Mouse (Mus musculus): ENCODE data around the gene Sox12. TPM values are rescaled to one million over a fixed set of nuclear protein-coding genes. Genes with fewer than 3 reads are reported as not detected.
"Not testable (repeated sequence)": the region's sequence is repeated elsewhere in the genome, so short reads cannot be mapped to it uniquely, and the experiment has no call there.

The Sox12 gene
- polyA plus RNA-seq, 1 experiment from 2014 or later, result 20.7 TPM

GRCm38 (mm10) chr2:152436405-152436901 is 38.6 kb upstream of the Sox12 start:
- Histone ChIP-seq H3K9me3 (ENCODE audit: control insufficient read depth, low read length) (no peaks in the 10 kb centered on the region), H3K4me3 (ENCODE audit: low read depth, low read length) (no peak overlapping the region), H3K4me1 (replicated peaks; ENCODE audit: control insufficient read depth, insufficient read depth, low read length) (no peaks in the 10 kb centered on the region), H3K36me3 (ENCODE audit: control insufficient read depth, insufficient read depth, low read length) (no peaks in the 10 kb centered on the region), H3K27me3 (ENCODE audit: control insufficient read depth, insufficient read depth, low read length) (no peaks in the 10 kb centered on the region), H3K27ac (ENCODE audit: low read depth, low read length) (no peak overlapping the region), H3K9ac (ENCODE audit: low read depth, low read length) (no peak overlapping the region), H3K4me2 (replicated peaks; ENCODE audit: low read depth, low read length) (no peak overlapping the region)
- no peak for DNase-seq (ENCODE audit: low spot score)
- no peak for ATAC-seq (ENCODE audit: low FRiP score)
- WGBS, result 81% methylated on average over 7 of the region's 7 CpGs

- H3K4me3 ChIP-seq (ENCODE audit: low read depth, low read length); H3K9me3 ChIP-seq (ENCODE audit: control insufficient read depth, low read length); ATAC-seq (ENCODE audit: low FRiP score); H3K4me2 ChIP-seq (replicated peaks; ENCODE audit: low read depth, low read length); DNase-seq (ENCODE audit: low spot score); H3K36me3 ChIP-seq (ENCODE audit: control insufficient read depth, insufficient read depth, low read length); H3K4me1 ChIP-seq (replicated peaks; ENCODE audit: control insufficient read depth, insufficient read depth, low read length); H3K27ac ChIP-seq (ENCODE audit: low read depth, low read length); H3K9ac ChIP-seq (ENCODE audit: low read depth, low read length); H3K27me3 ChIP-seq (ENCODE audit: control insufficient read depth, insufficient read depth, low read length): not testable (repeated sequence)
- WGBS, result 79% methylated on average over 2 of the region's 2 CpGs
These were observed 30.6 kb upstream of the Sox12 start for GRCm38 (mm10) chr2:152428481-152428880.

DNA sequence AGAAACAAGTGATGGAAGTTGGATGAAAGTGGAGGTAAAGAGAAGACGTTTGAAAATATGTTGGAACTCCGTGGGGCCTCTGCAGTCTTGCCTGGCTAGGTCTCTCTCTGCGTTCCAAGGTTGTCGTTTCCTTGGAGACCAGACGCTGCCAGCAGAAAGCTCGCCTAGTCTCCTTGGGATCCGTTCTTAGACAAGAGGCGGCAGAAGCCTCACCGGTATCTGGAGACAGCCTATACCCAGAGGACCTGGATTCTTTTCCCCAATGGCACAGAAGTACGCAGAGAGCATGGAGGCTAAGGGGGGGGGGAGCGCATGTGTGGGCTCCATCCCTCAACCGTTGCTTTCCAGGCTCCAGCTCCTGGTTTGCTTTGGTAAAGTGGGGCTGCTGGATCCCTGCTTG is 29.6 kb upstream of the Sox12 start:
- ATAC-seq (ENCODE audit: low FRiP score) (no peak), DNase-seq (ENCODE audit: low spot score) (no peak)
- 3% methylated on average over 11 of the region's 12 CpGs for WGBS

GRCm38 (mm10) chr2:152415786-152416185 is 17.9 kb upstream of the Sox12 start:
- Histone ChIP-seq H3K4me1 (replicated peaks; ENCODE audit: control insufficient read depth, insufficient read depth, low read length) (peaks cover 7% of the 10 kb centered on the region), H3K27me3 (ENCODE audit: control insufficient read depth, insufficient read depth, low read length) (no peaks in the 10 kb centered on the region), H3K4me2 (replicated peaks; ENCODE audit: low read depth, low read length) (no peak overlapping the region), H3K27ac (ENCODE audit: low read depth, low read length) (peak overlapping the region; percentile 95; the same call in 1 of the 2 replicates), H3K36me3 (ENCODE audit: control insufficient read depth, insufficient read depth, low read length) (no peaks in the 10 kb centered on the region), H3K9ac (ENCODE audit: low read depth, low read length) (no peak overlapping the region), H3K9me3 (ENCODE audit: control insufficient read depth, low read length) (no peaks in the 10 kb centered on the region), H3K4me3 (ENCODE audit: low read depth, low read length) (no peak overlapping the region)
- no peak for DNase-seq (ENCODE audit: low spot score)
- ATAC-seq (ENCODE audit: low FRiP score), result no peak
- WGBS, result 93% methylated on average over 3 of the region's 3 CpGs

More for the DNA sequence above, 29.6 kb upstream of the Sox12 start:
- no peaks in the 10 kb centered on the region for H3K27me3 ChIP-seq (ENCODE audit: control insufficient read depth, insufficient read depth, low read length)
- no peaks in the 10 kb centered on the region for H3K9me3 ChIP-seq (ENCODE audit: control insufficient read depth, low read length)
- H3K36me3 ChIP-seq (ENCODE audit: control insufficient read depth, insufficient read depth, low read length), result no peaks in the 10 kb centered on the region
- H3K9ac ChIP-seq (ENCODE audit: low read depth, low read length), result no peak overlapping the region
- no peak overlapping the region for H3K4me2 ChIP-seq (replicated peaks; ENCODE audit: low read depth, low read length)
- no peaks in the 10 kb centered on the region for H3K4me1 ChIP-seq (replicated peaks; ENCODE audit: control insufficient read depth, insufficient read depth, low read length)
- H3K27ac ChIP-seq (ENCODE audit: low read depth, low read length), result no peak overlapping the region
- H3K4me3 ChIP-seq (ENCODE audit: low read depth, low read length), result no peak overlapping the region

DNA sequence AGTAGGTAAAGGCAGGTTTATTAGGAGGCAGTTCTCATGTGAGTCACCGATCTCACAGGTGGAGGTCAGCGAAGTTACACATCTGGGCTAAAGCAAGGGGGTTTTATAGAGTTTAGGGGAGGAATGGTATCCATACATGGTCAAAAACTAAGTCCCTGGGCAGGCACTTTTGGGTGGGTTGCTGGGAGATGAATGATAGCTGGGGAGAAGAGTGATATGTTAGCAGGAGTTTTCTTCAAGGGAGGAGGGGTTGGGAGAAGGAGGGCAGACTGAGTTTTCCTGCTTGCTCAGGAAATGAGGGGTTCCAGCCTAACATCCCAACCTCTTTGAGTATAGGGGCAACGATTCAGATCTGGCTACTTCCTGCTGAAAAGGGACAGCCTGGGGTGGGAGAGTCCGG is 17.4 kb upstream of the Sox12 start, which contains the start of gene 6820408C15Rik:
6820408C15Rik (plus strand) TSS at position 301 of the 400 bp plus-strand sequence.
- DNase-seq (ENCODE audit: low spot score), result peak; percentile 34
- no peaks in the 10 kb centered on the region for H3K9me3 ChIP-seq (ENCODE audit: control insufficient read depth, low read length)
- no peaks in the 10 kb centered on the region for H3K36me3 ChIP-seq (ENCODE audit: control insufficient read depth, insufficient read depth, low read length)
- H3K4me2 ChIP-seq (replicated peaks; ENCODE audit: low read depth, low read length), result peak within 1 kb of the TSS; percentile 91
- no peak for ATAC-seq (ENCODE audit: low FRiP score)
- H3K27me3 ChIP-seq (ENCODE audit: control insufficient read depth, insufficient read depth, low read length), result no peaks in the 10 kb centered on the region
- peak within 1 kb of the TSS; percentile 99 for H3K9ac ChIP-seq (ENCODE audit: low read depth, low read length)
- H3K4me3 ChIP-seq (ENCODE audit: low read depth, low read length), result peak within 1 kb of the TSS; percentile 92
- H3K27ac ChIP-seq (ENCODE audit: low read depth, low read length), result peak within 1 kb of the TSS; percentile 95
- H3K4me1 ChIP-seq (replicated peaks; ENCODE audit: control insufficient read depth, insufficient read depth, low read length), result peaks cover 12% of the 10 kb centered on the region
- 30% methylated on average over 4 of the region's 4 CpGs for WGBS

DNA sequence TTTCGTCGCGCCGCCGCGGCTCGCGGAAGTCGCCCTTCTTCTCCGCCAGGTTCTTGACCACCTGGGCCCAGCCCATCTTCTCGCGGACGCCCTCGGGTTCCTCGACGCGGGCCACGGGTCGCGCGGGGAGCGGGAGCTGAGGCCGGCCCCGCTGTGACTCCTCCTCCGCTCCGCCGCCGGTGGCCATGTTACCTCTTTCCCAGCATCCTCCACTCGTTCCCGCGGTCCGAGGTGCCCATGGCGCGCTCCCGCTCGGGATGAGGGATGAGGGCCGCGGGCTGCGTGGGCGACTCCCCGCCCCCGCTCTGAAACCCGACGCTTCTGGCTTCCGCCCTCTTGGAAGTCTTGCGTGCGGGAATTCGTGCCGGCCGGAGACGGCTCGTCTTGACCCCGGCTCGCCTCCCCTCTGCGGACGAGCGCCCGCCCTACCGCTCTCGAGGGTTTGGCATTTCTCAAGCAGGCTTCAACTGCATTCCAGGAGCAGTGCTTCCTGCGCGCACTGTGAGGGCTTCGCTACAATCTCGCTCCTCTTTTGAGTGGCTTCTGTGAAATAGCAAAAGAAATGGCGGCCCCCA is 16.8 kb upstream of the Sox12 start, which contains the start of gene Zcchc3:
Zcchc3 (minus strand) TSS at position 437 of the 575 bp plus-strand sequence.
- WGBS, result under 1% methylated on average over 54 of the region's 65 CpGs

DNA sequence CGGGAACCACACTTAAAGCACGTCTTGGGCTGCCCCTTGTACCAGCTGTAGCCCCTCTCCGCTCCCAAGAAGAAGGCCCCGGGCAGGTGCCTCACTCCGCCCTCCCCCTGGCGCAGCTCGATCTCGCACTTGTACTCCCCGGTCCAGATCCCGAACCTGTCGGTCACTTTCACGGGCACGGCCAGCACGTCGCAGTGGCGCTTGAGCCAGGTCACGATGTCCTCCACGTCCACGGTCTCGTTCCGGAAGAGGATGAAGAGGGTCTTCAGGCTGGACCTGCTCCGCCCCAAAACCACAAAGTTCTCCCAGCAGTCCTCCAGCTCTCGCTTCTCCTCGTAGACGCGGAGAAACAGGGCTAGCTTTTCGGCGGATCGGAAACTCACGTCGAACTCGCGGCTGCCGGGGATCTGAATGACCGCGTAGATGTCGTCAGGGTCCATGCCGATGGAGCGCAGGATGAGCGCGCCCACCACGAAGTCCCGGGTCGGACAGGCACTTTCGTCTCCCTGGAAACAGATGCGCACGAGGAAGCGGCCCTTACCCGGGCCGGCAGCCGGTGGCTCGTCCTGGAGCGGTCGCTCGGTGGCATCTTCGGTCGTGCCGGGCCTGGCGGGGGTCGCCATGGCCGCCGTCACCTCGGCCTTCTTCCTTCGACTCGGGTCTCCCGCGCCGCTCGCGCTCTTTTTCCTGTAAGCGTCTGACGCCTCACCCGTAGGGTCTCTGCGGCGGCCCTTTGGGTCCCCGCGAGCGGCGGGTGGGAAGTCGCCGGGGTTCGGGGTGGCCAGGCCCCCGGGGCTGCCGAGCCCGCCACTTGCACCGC is 16.1 kb upstream of the Sox12 start:
- H3K4me1 ChIP-seq (replicated peaks; ENCODE audit: control insufficient read depth, insufficient read depth, low read length), result peaks cover 13% of the 10 kb centered on the region
- no peaks in the 10 kb centered on the region for H3K27me3 ChIP-seq (ENCODE audit: control insufficient read depth, insufficient read depth, low read length)
- H3K4me2 ChIP-seq (replicated peaks; ENCODE audit: low read depth, low read length), result peak overlapping the region; percentile 91
- ATAC-seq (ENCODE audit: low FRiP score), result peak; percentile 30; the same call in 1 of the 2 replicates
- H3K9ac ChIP-seq (ENCODE audit: low read depth, low read length), result peak overlapping the region; percentile 99
- WGBS, result under 1% methylated on average over 86 of the region's 86 CpGs
- H3K36me3 ChIP-seq (ENCODE audit: control insufficient read depth, insufficient read depth, low read length), result no peaks in the 10 kb centered on the region
- H3K27ac ChIP-seq (ENCODE audit: low read depth, low read length), result peak overlapping the region; percentile 95
- DNase-seq (ENCODE audit: low spot score), result peak; percentile 72
- H3K4me3 ChIP-seq (ENCODE audit: low read depth, low read length), result peak overlapping the region; percentile 92
- H3K9me3 ChIP-seq (ENCODE audit: control insufficient read depth, low read length), result no peaks in the 10 kb centered on the region

More for the DNA sequence above, 16.8 kb upstream of the Sox12 start, which contains the start of gene Zcchc3:
- no peaks in the 10 kb centered on the region for H3K27me3 ChIP-seq (ENCODE audit: control insufficient read depth, insufficient read depth, low read length)
- H3K4me3 ChIP-seq (ENCODE audit: low read depth, low read length), result peak within 1 kb of the TSS; percentile 92
- H3K9ac ChIP-seq (ENCODE audit: low read depth, low read length), result peak within 1 kb of the TSS; percentile 99
- no peaks in the 10 kb centered on the region for H3K36me3 ChIP-seq (ENCODE audit: control insufficient read depth, insufficient read depth, low read length)
- peak; percentile 92 for DNase-seq (ENCODE audit: low spot score)
- H3K4me1 ChIP-seq (replicated peaks; ENCODE audit: control insufficient read depth, insufficient read depth, low read length), result peaks cover 13% of the 10 kb centered on the region
- H3K4me2 ChIP-seq (replicated peaks; ENCODE audit: low read depth, low read length), result peak within 1 kb of the TSS; percentile 91
- peak; percentile 70 for ATAC-seq (ENCODE audit: low FRiP score)
- no peaks in the 10 kb centered on the region for H3K9me3 ChIP-seq (ENCODE audit: control insufficient read depth, low read length)
- H3K27ac ChIP-seq (ENCODE audit: low read depth, low read length), result peak within 1 kb of the TSS; percentile 95

GRCm38 (mm10) chr2:152413158-152413764 is 15.4 kb upstream of the Sox12 start:
- Histone ChIP-seq H3K9me3 (ENCODE audit: control insufficient read depth, low read length) (no peaks in the 10 kb centered on the region), H3K4me3 (ENCODE audit: low read depth, low read length) (peak overlapping the region; percentile 92), H3K27ac (ENCODE audit: low read depth, low read length) (peak overlapping the region; percentile 95), H3K4me2 (replicated peaks; ENCODE audit: low read depth, low read length) (peak overlapping the region; percentile 91), H3K9ac (ENCODE audit: low read depth, low read length) (peak overlapping the region; percentile 99), H3K27me3 (ENCODE audit: control insufficient read depth, insufficient read depth, low read length) (no peaks in the 10 kb centered on the region), H3K36me3 (ENCODE audit: control insufficient read depth, insufficient read depth, low read length) (no peaks in the 10 kb centered on the region), H3K4me1 (replicated peaks; ENCODE audit: control insufficient read depth, insufficient read depth, low read length) (peaks cover 13% of the 10 kb centered on the region)
- WGBS, result 1% methylated on average over 21 of the region's 21 CpGs
- peak; percentile 45 for DNase-seq (ENCODE audit: low spot score)
- no peak for ATAC-seq (ENCODE audit: low FRiP score)
